Mouse (Mus musculus) gastrocnemius, postnatal 14 days (tissue): ENCODE results near the gene Nipal4. TPM values are rescaled to one million over a fixed set of nuclear protein-coding genes. Genes with fewer than 3 reads are reported as not detected.
A peak's percentile ranks its signal among the peaks of the same experiment; 100 is the strongest.

Source experiments
- DNase-seq: peaks from one replicate; pipeline ENCODE4 v3.0.0; 2021; ENCODE audit warnings: mixed read lengths
- intact Hi-C: fragments of 180-260 bp; cut with DNase I; formaldehyde crosslinking; loops from one replicate; pipeline ENCODE4 v1.15.1; 2025; ENCODE audit warnings: low total_unique reads
- total RNA-seq, 2 experiments: library from RNA; stranded (reverse); gene quantifications; 2 replicates each; pipeline ENCODE4 v1.2.3; 2021

Gene Nipal4
- total RNA-seq, 2 experiments from 2014 or later = 0.07 to 0.21 TPM

GRCm38 (mm10) chr11:46172128-46172527 is 5.8 kb upstream of the Nipal4 start:
- no peak for DNase-seq
- intact Hi-C loops = no loop called here

GRCm38 (mm10) chr11:46169908-46170307 is 3.6 kb upstream of the Nipal4 start:
- DNase-seq = no peak
- intact Hi-C loops = no loop called here

GRCm38 (mm10) chr11:46168506-46168905 is 2.2 kb upstream of the Nipal4 start:
- intact Hi-C loops = no loop called here

GRCm38 (mm10) chr11:46157462-46157861 is 8.8 kb downstream of the Nipal4 start:
- intact Hi-C loops = no loop called here
- no peak for DNase-seq

More at GRCm38 (mm10) chr11:46168506-46168905, 2.2 kb upstream of the Nipal4 start:
- DNase-seq = no peak

GRCm38 (mm10) chr11:46156945-46157344 is 9.4 kb downstream of the Nipal4 start:
- DNase-seq = no peak
- intact Hi-C loops = no loop called here

- DNase-seq = no peak
- intact Hi-C loops = no loop called here
These were observed 19.7 kb downstream of the Nipal4 start for GRCm38 (mm10) chr11:46146619-46147018.

- DNase-seq = no peak
- intact Hi-C loops = no loop called here
These were observed 21.0 kb downstream of the Nipal4 start for GRCm38 (mm10) chr11:46145163-46145875.

- DNase-seq = no peak
- intact Hi-C loops = no loop called here
These were observed 23.0 kb downstream of the Nipal4 start for GRCm38 (mm10) chr11:46143342-46143741.

GRCm38 (mm10) chr11:46134899-46135298 is 31.4 kb downstream of the Nipal4 start:
- intact Hi-C loops = loop anchor here (10.0 kb wide), 2 partner anchors 80 to 170 kb away; no protein-coding TSS in a partner anchor
- no peak for DNase-seq

GRCm38 (mm10) chr11:46131022-46131986 is 35.0 kb downstream of the Nipal4 start:
- DNase-seq = no peak
- intact Hi-C loops = loop anchor here (10.0 kb wide), 2 partner anchors 83 to 167 kb away; no protein-coding TSS in a partner anchor

GRCm38 (mm10) chr11:46128548-46128945 is 37.8 kb downstream of the Nipal4 start:
- DNase-seq = peak; percentile 80
- intact Hi-C loops = loop anchor here (5.0 to 10.0 kb wide), 2 partner anchors 71 to 184 kb away; partner anchors contain the start of genes Adam19 and Lsm11

GRCm38 (mm10) chr11:46127621-46128547 is 38.4 kb downstream of the Nipal4 start:
- peak; percentile 81 for DNase-seq
- intact Hi-C loops = loop anchor here (5.0 to 10.0 kb wide), 2 partner anchors 71 to 183 kb away; partner anchors contain the start of genes Adam19 and Lsm11

GRCm38 (mm10) chr11:46126827-46127410 is 39.4 kb downstream of the Nipal4 start:
- DNase-seq = no peak
- intact Hi-C loops = loop anchor here (5.0 to 10.0 kb wide), 2 partner anchors 70 to 182 kb away; partner anchors contain the start of genes Adam19 and Lsm11

- intact Hi-C loops = loop anchor here (5.0 to 10.0 kb wide), 2 partner anchors 69 to 182 kb away; partner anchors contain the start of genes Adam19 and Lsm11
- DNase-seq = no peak
These were observed 40.0 kb downstream of the Nipal4 start for GRCm38 (mm10) chr11:46126317-46126716.

GRCm38 (mm10) chr11:46125835-46126229 is 40.5 kb downstream of the Nipal4 start:
- DNase-seq = no peak
- intact Hi-C loops = loop anchor here (5.0 to 10.0 kb wide), 2 partner anchors 69 to 181 kb away; partner anchors contain the start of genes Adam19 and Lsm11

- intact Hi-C loops = loop anchor here (5.0 to 10.0 kb wide), 2 partner anchors 68 to 180 kb away; partner anchors contain the start of genes Adam19 and Lsm11
These were observed 41.0 kb downstream of the Nipal4 start for GRCm38 (mm10) chr11:46125093-46125834.

GRCm38 (mm10) chr11:46123328-46123866 is 42.9 kb downstream of the Nipal4 start:
- intact Hi-C loops = loop anchor here (10.0 kb wide), 1 partner anchor 179 kb away; the partner anchor contains the start of gene Lsm11
- no peak for DNase-seq

More at GRCm38 (mm10) chr11:46125093-46125834, 41.0 kb downstream of the Nipal4 start:
- DNase-seq = no peak
